8 mouse cellular contexts compared by ENCODE assay signal in the genomic region with DNA sequence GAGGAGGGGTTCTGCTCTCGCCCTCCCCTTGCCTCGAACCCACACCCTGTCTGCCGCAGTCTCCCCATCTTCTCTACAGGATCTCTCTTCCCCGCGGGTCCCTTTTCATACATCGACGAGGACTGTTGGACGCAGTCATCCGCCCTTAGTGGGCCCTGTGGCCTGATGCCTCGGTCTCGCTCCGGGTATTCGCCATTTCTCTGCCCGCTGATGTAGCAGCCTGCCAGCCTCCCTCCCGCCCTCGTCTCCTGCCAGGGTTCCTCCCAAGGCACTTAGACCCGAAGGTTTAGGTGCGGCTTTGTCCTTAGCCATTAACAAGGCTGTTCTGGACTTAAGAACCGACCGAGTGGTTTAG. TPM values are rescaled to one million over a fixed set of nuclear protein-coding genes. Genes with fewer than 3 reads are reported as not detected.
DNase-seq lines count a peak whose midpoint lies in the region; ATAC-seq and TF ChIP-seq lines count a peak whose summit lies in the region.

No protein-coding gene starts in this region.

- 0 out of 2 replicates have a peak overlapping the region, but pooled peaks have one; percentile 37 for H3K9ac ChIP-seq in liver, adult 2 months (ENCODE audit: low read depth, low read length)
- peak overlapping the region; percentile 53 for H3K9ac ChIP-seq in hindbrain, embryonic 15.5 days

- DNase-seq in liver, adult 2 months (ENCODE audit: extremely low read depth, low read depth, low spot score) = no peak
- DNase-seq in liver = no peak
- DNase-seq in cerebellum, postnatal 36 days = peak; percentile 61 to 68
- DNase-seq in frontal cortex, adult 2 months (ENCODE audit: extremely low spot score in 1 of 2, low spot score in 1 of 2) = no peak
- no peak for DNase-seq in spleen, adult 18-20 months
- DNase-seq in spleen, postnatal 36 days (ENCODE audit: low spot score in 2 of 2) = no peak

- TF ChIP-seq CTCF in liver, adult 2 months (IDR thresholded peaks at IDR 0.05; ENCODE audit: low read depth, low read length) = no peak

- H3K27ac ChIP-seq in liver, adult 2 months (replicated peaks; ENCODE audit: insufficient read depth, low read depth, low read length) = no peak overlapping the region
- H3K27ac ChIP-seq in hindbrain, embryonic 15.5 days (replicated peaks) = peak overlapping the region; percentile 97

- H3K79me2 ChIP-seq in liver, adult 2 months (ENCODE audit: control insufficient read depth, insufficient read depth, low read length) = no peaks in the 10 kb centered on the region
- no peaks in the 10 kb centered on the region for H3K79me2 ChIP-seq in myocyte (ENCODE audit: control insufficient read depth, insufficient read depth)

- TF ChIP-seq POLR2A in liver, adult 2 months (IDR thresholded peaks at IDR 0.05; ENCODE audit: extremely low read depth, insufficient read depth, low read length) = no peak
- TF ChIP-seq POLR2A in myocyte (IDR thresholded peaks at IDR 0.05; ENCODE audit: insufficient read length, low read depth) = no peak

- peak overlapping the region; percentile 23; the same call in 1 of the 2 replicates for H3K4me3 ChIP-seq in liver, adult 2 months (ENCODE audit: insufficient read depth, low read depth, low read length)
- peak overlapping the region; percentile 38 for H3K4me3 ChIP-seq in hindbrain, embryonic 15.5 days
- H3K4me3 ChIP-seq in myocyte = peak overlapping the region; percentile 12

- WGBS in liver, adult 2 months = 4% methylated on average over 20 of the region's 20 CpGs
- WGBS in hindbrain, embryonic 15.5 days = 1% methylated on average over 20 of the region's 20 CpGs

- no peaks in the 10 kb centered on the region for H3K36me3 ChIP-seq in liver, adult 2 months (ENCODE audit: control insufficient read depth, insufficient read depth, low read length)
- no peaks in the 10 kb centered on the region for H3K36me3 ChIP-seq in hindbrain, embryonic 15.5 days
- no peaks in the 10 kb centered on the region for H3K36me3 ChIP-seq in myocyte (ENCODE audit: control insufficient read depth, insufficient read depth)

- ATAC-seq in hindbrain, embryonic 15.5 days (ENCODE audit: low FRiP score, low read depth) = no peak; the same call in 1 of the 2 replicates

- peak overlapping the region; percentile 14 for H3ac ChIP-seq in myocyte (ENCODE audit: control insufficient read depth, insufficient read length)

- H3K4me2 ChIP-seq in hindbrain, embryonic 15.5 days = peak overlapping the region; percentile 89
- peak overlapping the region; percentile 88 for H3K4me2 ChIP-seq in myocyte (ENCODE audit: low read depth)

- no peaks in the 10 kb centered on the region for H3K4me1 ChIP-seq in liver, adult 2 months (ENCODE audit: control insufficient read depth, insufficient read depth, low read length)
- H3K4me1 ChIP-seq in hindbrain, embryonic 15.5 days (replicated peaks) = peaks cover 62% of the 10 kb centered on the region

- no peaks in the 10 kb centered on the region for H3K9me3 ChIP-seq in hindbrain, embryonic 15.5 days

- peaks cover 14% of the 10 kb centered on the region for H3K27me3 ChIP-seq in liver, adult 2 months (ENCODE audit: control insufficient read depth, insufficient read depth, low read length)
- peaks cover 3% of the 10 kb centered on the region for H3K27me3 ChIP-seq in hindbrain, embryonic 15.5 days
- H3K27me3 ChIP-seq in myocyte (ENCODE audit: control insufficient read depth, insufficient read depth, insufficient read length) = peaks cover 49% of the 10 kb centered on the region

TF ChIP-seq in myocyte, 11 proteins besides CTCF, POLR2A, EP300 and RAD21:
- TF ChIP-seq MYOD1 (IDR thresholded peaks at IDR 0.05; ENCODE audit: control insufficient read depth in 1 of 3, insufficient read length in 2 of 3, low read depth in 2 of 3) (no peak), E2F4 (IDR thresholded peaks at IDR 0.05; ENCODE audit: insufficient read depth) (no peak), SRF (IDR thresholded peaks at IDR 0.05; ENCODE audit: control insufficient read depth, insufficient read length, low read depth) (no peak), USF1 (IDR thresholded peaks at IDR 0.05; ENCODE audit: low read depth) (no peak), REST (IDR thresholded peaks at IDR 0.05; ENCODE audit: insufficient read depth, insufficient read length) (no peak)

RNA-seq across cellular contexts. Expression of gene Calcoco1, which starts 25.3 kb away (rescaled TPM):
- 19.1 and 20.5 TPM in 2 replicates for total RNA-seq in liver, adult 2 months (2014; rRNA removed)
- 20.7 and 22.8 TPM in 2 replicates for polyA plus RNA-seq in liver, adult 2 months (2012; rRNA removed)
- 40.3 and 43.3 TPM in 2 replicates for polyA plus RNA-seq in hindbrain, embryonic 15.5 days (2015; fragmentation: Nextera tagmentation; extraction: Ambion mirVana)
- polyA plus RNA-seq in myocyte (2012; fragmentation: generic; extraction: Trizol) = 117 TPM
- 64.9 and 69.7 TPM in 2 replicates for polyA plus RNA-seq in frontal cortex, adult 2 months (2012; rRNA removed)

Comparison
In these comparisons a context has a peak if more than half of its experiments do, and no peak if none do; other contexts are left out.
1. DNase-seq: peak in cerebellum, postnatal 36 days (2 of 2); none in liver, adult 2 months (single experiment), liver (single experiment), frontal cortex, adult 2 months (0 of 2), spleen, adult 18-20 months (0 of 2) and spleen, postnatal 36 days (0 of 2).
2. Peak in every context shown above with its lines, with median percentiles within 50 percentile points of each other: H3K4me3 ChIP-seq.